Mouse (Mus musculus) forebrain, embryonic 10.5 days (tissue): ENCODE results near the gene Bcdin3d. TPM values are rescaled to one million over a fixed set of nuclear protein-coding genes. Genes with fewer than 3 reads are reported as not detected.
"Not testable (repeated sequence)": the region's sequence is repeated elsewhere in the genome, so short reads cannot be mapped to it uniquely, and the experiment has no call there.

Source experiments
- DNase-seq: peaks from one replicate; pipeline ENCODE4 v3.0.0-alpha.2; 2017; ENCODE audit warnings: low spot score; ENCODE audit errors: extremely low spot score
- H3K27ac ChIP-seq: fragments of 300-500 bp; sonication (generic); 2 replicates; pipeline ENCODE4 v1.5.1; 2016; ENCODE audit warnings: mild to moderate bottlenecking
- H3K27me3 ChIP-seq: fragments of 300-500 bp; sonication (generic); 2 replicates; pipeline ENCODE4 v1.6.1; 2016; ENCODE audit warnings: mild to moderate bottlenecking; ENCODE audit not compliant: poor library complexity, severe bottlenecking
- H3K36me3 ChIP-seq: fragments of 300-500 bp; sonication (generic); replicated peaks from 2 replicates; pipeline ENCODE4 v1.6.1; 2016; ENCODE audit warnings: mild to moderate bottlenecking, moderate library complexity
- H3K4me1 ChIP-seq: fragments of 300-500 bp; sonication (generic); 2 replicates; pipeline ENCODE4 v1.6.1; 2016
- H3K4me3 ChIP-seq: fragments of 300-500 bp; sonication (generic); 2 replicates; pipeline ENCODE4 v1.5.1; 2016; ENCODE audit warnings: mild to moderate bottlenecking, moderate library complexity
- H3K9me3 ChIP-seq: fragments of 300-500 bp; sonication (generic); 2 replicates; pipeline ENCODE4 v1.6.1; 2016; ENCODE audit warnings: mild to moderate bottlenecking, moderate library complexity
- WGBS: fragments of 180-500 bp; shearing (Covaris S2); methylation state at CpG from one replicate; pipeline ENCODE4 v1.1.7; 2016; 5-methylcytosine and 5-hydroxymethylcytosine counted together
- polyA plus RNA-seq: library from polyadenylated mRNA; unstranded; fragments of >200 nt; fragmentation: Nextera tagmentation; extraction: Ambion mirVana; gene quantifications from 2 replicates; pipeline ENCODE4 v1.2.1, GENCODE M21; 2016

Bcdin3d gene
- polyA plus RNA-seq, 1 experiment from 2014 or later, result 19.6 TPM

GRCm38 (mm10) chr15:99449131-99449750 is 25.3 kb downstream of the Bcdin3d start:
- H3K27me3 ChIP-seq, result no peaks in the 10 kb centered on the region
- no peak overlapping the region for H3K4me3 ChIP-seq
- H3K4me1 ChIP-seq, result peaks cover 23% of the 10 kb centered on the region
- H3K27ac ChIP-seq, result peak overlapping the region; percentile 49
- WGBS, result 87% methylated on average over 9 of the region's 9 CpGs
- no peak for DNase-seq
- peaks cover 68% of the 10 kb centered on the region for H3K36me3 ChIP-seq
- H3K9me3 ChIP-seq, result no peaks in the 10 kb centered on the region

GRCm38 (mm10) chr15:99446136-99446535 is 28.4 kb downstream of the Bcdin3d start:
- 91% methylated on average over 10 of the region's 10 CpGs for WGBS
- not testable (repeated sequence) for H3K27me3 ChIP-seq, DNase-seq, H3K9me3 ChIP-seq, H3K27ac ChIP-seq, H3K4me3 ChIP-seq
- H3K36me3 ChIP-seq, result peaks cover 46% of the 10 kb centered on the region
- peaks cover 13% of the 10 kb centered on the region for H3K4me1 ChIP-seq

GRCm38 (mm10) chr15:99445567-99445966 is 29.0 kb downstream of the Bcdin3d start:
- Histone ChIP-seq H3K36me3 (peaks cover 43% of the 10 kb centered on the region), H3K9me3 (no peaks in the 10 kb centered on the region), H3K4me1 (peaks cover 19% of the 10 kb centered on the region), H3K27me3 (no peaks in the 10 kb centered on the region), H3K4me3 (no peak overlapping the region), H3K27ac (no peak overlapping the region)
- 80% methylated on average over 6 of the region's 6 CpGs for WGBS
- DNase-seq, result no peak

GRCm38 (mm10) chr15:99442358-99442757 is 32.2 kb downstream of the Bcdin3d start:
- H3K27ac ChIP-seq, result no peak overlapping the region
- no peak overlapping the region for H3K4me3 ChIP-seq
- no peak for DNase-seq
- H3K9me3 ChIP-seq, result no peaks in the 10 kb centered on the region
- peaks cover 37% of the 10 kb centered on the region for H3K36me3 ChIP-seq
- WGBS, result 86% methylated on average over 7 of the region's 7 CpGs
- H3K27me3 ChIP-seq, result no peaks in the 10 kb centered on the region
- peaks cover 15% of the 10 kb centered on the region for H3K4me1 ChIP-seq

GRCm38 (mm10) chr15:99440816-99441457 is 33.6 kb downstream of the Bcdin3d start:
- peak overlapping the region; percentile 58 for H3K27ac ChIP-seq
- 68% methylated on average over 8 of the region's 8 CpGs for WGBS
- H3K4me3 ChIP-seq, result no peak overlapping the region
- H3K4me1 ChIP-seq, result peaks cover 28% of the 10 kb centered on the region
- no peaks in the 10 kb centered on the region for H3K9me3 ChIP-seq
- H3K36me3 ChIP-seq, result peaks cover 43% of the 10 kb centered on the region
- DNase-seq, result no peak
- no peaks in the 10 kb centered on the region for H3K27me3 ChIP-seq

- 51% methylated on average over 2 of the region's 2 CpGs for WGBS
- no peaks in the 10 kb centered on the region for H3K9me3 ChIP-seq
- peaks cover 43% of the 10 kb centered on the region for H3K36me3 ChIP-seq
- DNase-seq, result no peak
- H3K27me3 ChIP-seq, result no peaks in the 10 kb centered on the region
- no peak overlapping the region for H3K4me3 ChIP-seq
- H3K27ac ChIP-seq, result peak overlapping the region; percentile 58
- H3K4me1 ChIP-seq, result peaks cover 32% of the 10 kb centered on the region
Observed at GRCm38 (mm10) chr15:99440112-99440815, 34.3 kb downstream of the Bcdin3d start.

- Histone ChIP-seq H3K27ac (no peak overlapping the region), H3K4me3 (no peak overlapping the region), H3K9me3 (no peaks in the 10 kb centered on the region), H3K4me1 (peaks cover 33% of the 10 kb centered on the region), H3K27me3 (no peaks in the 10 kb centered on the region), H3K36me3 (peaks cover 41% of the 10 kb centered on the region)
- WGBS, result 86% methylated on average over 8 of the region's 8 CpGs
- DNase-seq, result no peak
Observed at GRCm38 (mm10) chr15:99438966-99439698, 35.4 kb downstream of the Bcdin3d start.

- Histone ChIP-seq H3K9me3 (no peaks in the 10 kb centered on the region), H3K27me3 (no peaks in the 10 kb centered on the region), H3K36me3 (peaks cover 86% of the 10 kb centered on the region), H3K27ac (0 out of 2 replicates have a peak overlapping the region, but pooled peaks have one; percentile 41), H3K4me3 (peak overlapping the region; percentile 9; the same call in 1 of the 2 replicates), H3K4me1 (peaks cover 19% of the 10 kb centered on the region)
- no peak for DNase-seq
- 91% methylated on average over 12 of the region's 12 CpGs for WGBS
Observed at GRCm38 (mm10) chr15:99433913-99434312, 40.6 kb downstream of the Bcdin3d start.

- H3K27ac ChIP-seq, result no peak overlapping the region
- no peaks in the 10 kb centered on the region for H3K9me3 ChIP-seq
- peaks cover 19% of the 10 kb centered on the region for H3K4me1 ChIP-seq
- no peaks in the 10 kb centered on the region for H3K27me3 ChIP-seq
- no peak overlapping the region for H3K4me3 ChIP-seq
- peaks cover 86% of the 10 kb centered on the region for H3K36me3 ChIP-seq
- WGBS, result 91% methylated on average over 16 of the region's 16 CpGs
- no peak for DNase-seq
Observed at GRCm38 (mm10) chr15:99433081-99433718, 41.3 kb downstream of the Bcdin3d start.

GRCm38 (mm10) chr15:99431967-99432366 is 42.6 kb downstream of the Bcdin3d start:
- peaks cover 89% of the 10 kb centered on the region for H3K36me3 ChIP-seq
- no peak overlapping the region for H3K4me3 ChIP-seq
- no peak overlapping the region for H3K27ac ChIP-seq
- WGBS, result 90% methylated on average over 8 of the region's 8 CpGs
- H3K9me3 ChIP-seq, result no peaks in the 10 kb centered on the region
- DNase-seq, result no peak
- H3K27me3 ChIP-seq, result no peaks in the 10 kb centered on the region
- peaks cover 16% of the 10 kb centered on the region for H3K4me1 ChIP-seq

GRCm38 (mm10) chr15:99431504-99431903 is 43.0 kb downstream of the Bcdin3d start:
- H3K36me3 ChIP-seq, result peaks cover 89% of the 10 kb centered on the region
- no peak for DNase-seq
- H3K4me3 ChIP-seq, result no peak overlapping the region
- WGBS, result 94% methylated on average over 7 of the region's 7 CpGs
- H3K27me3 ChIP-seq, result no peaks in the 10 kb centered on the region
- peaks cover 11% of the 10 kb centered on the region for H3K4me1 ChIP-seq
- H3K27ac ChIP-seq, result no peak overlapping the region
- H3K9me3 ChIP-seq, result no peaks in the 10 kb centered on the region

- no peaks in the 10 kb centered on the region for H3K9me3 ChIP-seq
- H3K27ac ChIP-seq, result no peak overlapping the region
- DNase-seq, result no peak
- no peak overlapping the region for H3K4me3 ChIP-seq
- H3K4me1 ChIP-seq, result peaks cover 7% of the 10 kb centered on the region
- H3K36me3 ChIP-seq, result peaks cover 89% of the 10 kb centered on the region
- WGBS, result 93% methylated on average over 10 of the region's 10 CpGs
- H3K27me3 ChIP-seq, result no peaks in the 10 kb centered on the region
Observed at GRCm38 (mm10) chr15:99431063-99431462, 43.5 kb downstream of the Bcdin3d start.
